Mouse (Mus musculus): ENCODE results near the gene Olfr99.

- no peak for TF ChIP-seq CTCF (IDR thresholded peaks at IDR 0.05; ENCODE audit: insufficient read depth, low read depth, low read length)
- TF ChIP-seq POLR2A (IDR thresholded peaks at IDR 0.05; ENCODE audit: insufficient read depth, low read depth, low read length), result no peak
Observed at GRCm38 (mm10) chr17:37308483-37308882, 25.2 kb upstream of the Olfr99 start.

Measured in olfactory bulb, adult 2 months (tissue).